Mouse (Mus musculus) ES-E14 (cell line): ENCODE measurements at regions not wholly inside any gene's neighbourhood (a gene's known extent, or its start where the extent isn't known, plus 50 kb on each side); places are given as distances from the start of the nearest gene placed in this dataset.
"Not testable (repeated sequence)": the region's sequence is repeated elsewhere in the genome, so short reads cannot be mapped to it uniquely, and the experiment has no call there.

ENCODE experiments used
- CHD2 ChIP-seq: IDR thresholded peaks from 2 replicates; pipeline ENCODE4 v1.6.1; 2014; ENCODE audit warnings: mild to moderate bottlenecking, low read depth, low read length, inconsistent platforms
- MAFK ChIP-seq: IDR thresholded peaks from 2 replicates; pipeline ENCODE4 v1.6.1; 2014; ENCODE audit warnings: mild to moderate bottlenecking, low read depth, low read length, inconsistent platforms; ENCODE audit not compliant: insufficient read depth
- ZC3H11A ChIP-seq: IDR thresholded peaks from 2 replicates; pipeline ENCODE4 v1.6.1; 2012; ENCODE audit warnings: low read depth, mild to moderate bottlenecking, inconsistent platforms, low read length, borderline replicate concordance

DNA sequence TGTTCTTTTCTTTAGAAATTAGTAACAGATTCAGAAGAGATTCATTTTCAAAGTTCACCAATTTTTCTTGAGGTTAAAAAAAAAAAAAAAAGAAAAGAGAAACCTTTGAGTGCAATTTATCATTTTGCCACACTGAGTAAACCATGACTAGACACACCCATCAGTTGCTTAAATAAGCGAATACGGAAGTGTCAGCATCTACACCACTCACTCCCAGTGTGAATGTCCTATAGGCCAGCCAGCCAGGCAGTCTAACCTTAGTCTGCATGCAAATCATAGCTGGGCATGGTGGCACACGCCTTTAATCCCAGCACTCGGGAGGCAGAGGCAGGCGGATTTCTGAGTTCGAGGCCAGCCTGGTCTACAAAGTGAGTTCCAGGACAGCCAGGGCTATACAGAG lies 498.6 kb downstream of the Bnc2 start:
- not testable (repeated sequence) for TF ChIP-seq MAFK, ZC3H11A, CHD2
